Mouse (Mus musculus): Measurements from ENCODE around the gene Dact3.

Gene Dact3

DNA sequence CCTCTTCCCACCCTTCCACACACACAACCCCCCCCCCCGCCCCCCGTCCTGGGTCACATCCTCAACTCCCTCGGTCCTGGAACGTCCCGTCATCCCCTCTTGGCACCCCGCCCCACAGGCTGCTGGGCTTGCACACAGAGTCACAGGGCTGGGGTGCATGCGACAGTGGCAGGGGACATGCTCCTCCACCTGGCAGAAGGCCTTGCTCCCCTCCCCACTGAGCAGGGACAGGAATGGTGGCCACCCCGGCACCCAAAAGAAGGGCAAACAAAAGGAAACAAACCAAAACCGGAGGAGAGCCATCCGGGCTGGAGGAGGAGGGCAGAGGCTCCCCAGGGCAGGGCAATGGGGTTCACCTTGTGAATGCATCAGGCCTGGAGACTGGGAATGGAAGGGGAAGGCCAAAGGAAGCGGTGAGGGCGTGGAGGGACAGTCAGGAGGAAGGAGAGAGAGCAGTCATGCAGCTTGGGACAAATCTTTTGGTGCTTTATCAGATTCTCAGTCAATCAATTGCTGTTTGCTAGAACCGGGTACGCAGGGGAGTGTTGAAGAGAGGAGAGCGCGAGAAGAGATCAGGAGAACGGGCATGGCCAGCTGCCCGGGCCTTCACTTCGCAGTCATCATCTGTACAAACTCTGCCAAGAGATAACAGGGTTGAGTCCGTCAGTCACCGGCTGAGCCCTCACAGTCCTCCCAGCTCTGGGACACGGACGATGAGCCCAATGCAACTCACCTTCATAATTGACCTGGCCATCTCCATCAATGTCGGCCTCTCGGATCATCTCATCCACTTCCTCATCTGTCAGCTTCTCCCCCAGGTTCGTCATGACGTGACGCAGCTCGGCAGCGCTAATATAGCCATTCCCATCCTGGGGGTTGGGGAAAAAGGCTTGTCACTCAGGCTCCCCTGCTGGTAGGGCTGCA is 41.5 kb downstream of the Dact3 start:
- DNase-seq (ENCODE audit: low read depth, low spot score), result no peak

DNA sequence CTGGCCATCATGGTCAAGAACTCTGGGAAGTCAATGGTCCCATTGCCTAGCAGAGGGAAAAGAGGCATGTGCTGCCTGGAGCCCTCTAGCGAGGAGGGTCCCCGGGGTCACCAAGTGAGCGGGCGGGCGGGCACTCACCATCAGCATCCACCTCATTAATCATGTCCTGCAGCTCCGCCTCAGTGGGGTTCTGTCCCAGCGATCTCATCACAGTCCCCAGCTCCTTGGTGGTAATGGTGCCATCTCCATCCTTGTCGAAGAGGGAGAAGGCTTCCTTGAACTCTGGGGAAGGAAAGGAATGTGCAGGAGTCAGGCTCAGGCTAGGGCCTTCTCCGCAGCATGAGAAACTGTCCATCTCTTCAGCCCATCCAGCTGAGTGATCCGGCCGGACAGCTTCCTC is 42.3 kb downstream of the Dact3 start:
- no peak for DNase-seq (ENCODE audit: low read depth, low spot score)

DNA sequence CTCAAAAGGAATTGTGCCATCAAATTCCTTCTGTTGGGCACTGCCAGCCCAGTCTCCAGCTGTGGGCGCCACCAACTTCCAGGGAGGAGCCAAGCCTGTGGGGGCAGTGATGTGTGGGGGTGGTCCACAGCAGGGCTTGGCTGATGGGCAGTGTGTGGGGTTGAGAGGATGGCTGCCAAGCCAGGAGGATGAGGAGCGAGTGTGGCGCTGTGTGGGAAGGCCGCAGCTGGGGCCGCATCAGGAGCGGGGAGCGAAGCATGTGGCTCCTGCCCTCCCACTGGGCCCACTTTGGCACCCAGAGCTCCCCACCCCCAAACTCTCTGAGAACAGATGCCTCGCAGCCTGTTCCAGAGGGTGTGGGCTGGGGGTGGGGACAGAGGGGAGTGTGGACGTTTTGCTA is 42.9 kb downstream of the Dact3 start:
- no peak for DNase-seq (ENCODE audit: low read depth, low spot score)

DNA sequence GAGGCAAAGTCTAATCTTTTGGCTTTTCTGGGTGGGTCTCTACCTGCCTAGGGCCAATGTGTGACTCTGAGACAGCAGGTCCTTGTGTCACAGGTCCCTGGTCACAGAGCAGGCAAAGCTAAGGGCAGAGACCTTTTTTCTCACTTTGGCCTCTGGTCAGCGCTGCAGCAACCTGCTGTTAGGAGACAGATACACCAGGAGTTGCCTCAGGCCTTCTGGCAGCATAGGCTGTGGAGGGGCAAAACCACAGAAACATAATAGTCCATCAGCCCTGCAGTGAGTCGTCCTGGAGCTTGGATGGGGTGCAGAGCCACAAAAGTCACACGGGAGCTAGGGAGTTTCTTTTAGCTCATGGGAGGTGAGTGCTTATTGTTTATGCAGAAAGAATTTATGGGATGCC is 43.6 kb downstream of the Dact3 start:
- DNase-seq (ENCODE audit: low read depth, low spot score), result no peak

DNA sequence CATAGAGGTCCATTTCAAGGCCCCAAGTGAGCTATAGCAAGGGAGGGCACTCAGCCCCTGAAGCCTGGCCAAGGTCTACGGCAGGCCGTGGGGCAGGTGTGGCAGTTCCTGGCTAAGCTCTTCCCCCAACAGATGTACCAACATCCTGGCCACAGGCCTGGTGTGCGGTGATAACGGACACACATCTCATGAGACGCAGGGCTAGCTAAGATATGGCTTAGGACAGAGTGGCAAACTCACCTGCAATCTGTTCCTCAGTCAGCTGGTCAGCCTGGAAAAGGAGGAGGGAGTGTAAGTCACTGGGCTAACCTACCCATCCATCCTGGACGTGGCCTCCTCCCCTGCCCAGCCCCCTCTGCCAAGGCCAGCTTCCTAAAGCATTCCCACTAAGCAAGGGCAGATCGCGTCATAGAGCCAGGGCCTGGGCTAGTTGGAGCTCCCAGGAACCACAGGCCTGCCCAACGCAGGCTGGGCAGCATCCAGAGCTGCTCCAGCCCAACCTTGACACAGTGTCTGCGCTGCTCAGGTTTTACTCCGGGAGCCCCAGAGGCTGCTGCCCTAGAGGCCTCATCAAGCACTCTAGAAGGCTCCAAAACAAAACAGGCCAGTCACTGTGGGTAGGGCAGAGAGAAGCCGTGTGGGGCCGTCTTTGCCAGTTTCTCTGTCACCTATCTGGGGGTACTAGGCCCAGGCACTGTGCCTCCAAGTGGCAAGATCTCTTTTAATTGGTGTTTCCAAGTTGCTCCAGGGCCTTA is 44.5 kb downstream of the Dact3 start:
- no peak for DNase-seq (ENCODE audit: low read depth, low spot score)

DNA sequence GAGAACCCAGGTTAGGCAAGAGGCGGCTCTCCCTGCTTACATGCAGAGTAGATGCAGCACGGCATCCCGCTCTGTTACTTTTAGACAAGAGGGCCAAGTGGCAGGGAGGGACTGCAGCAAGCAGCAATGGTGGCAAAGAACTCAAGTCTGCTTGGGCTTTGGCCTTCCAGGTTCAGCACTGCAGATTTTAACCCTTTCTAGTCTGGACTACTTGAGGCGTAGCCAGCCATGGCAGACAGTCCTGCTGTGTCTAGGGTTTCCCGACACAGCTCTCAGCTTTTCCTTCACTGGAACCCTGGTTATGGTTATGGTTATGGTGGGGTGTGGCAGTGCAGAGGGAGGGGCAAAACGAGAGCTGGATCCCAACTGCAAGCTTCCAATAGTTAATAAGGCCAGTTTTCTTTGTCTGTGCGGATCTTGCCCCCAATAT is 45.0 kb downstream of the Dact3 start:
- DNase-seq (ENCODE audit: low read depth, low spot score), result no peak

DNA sequence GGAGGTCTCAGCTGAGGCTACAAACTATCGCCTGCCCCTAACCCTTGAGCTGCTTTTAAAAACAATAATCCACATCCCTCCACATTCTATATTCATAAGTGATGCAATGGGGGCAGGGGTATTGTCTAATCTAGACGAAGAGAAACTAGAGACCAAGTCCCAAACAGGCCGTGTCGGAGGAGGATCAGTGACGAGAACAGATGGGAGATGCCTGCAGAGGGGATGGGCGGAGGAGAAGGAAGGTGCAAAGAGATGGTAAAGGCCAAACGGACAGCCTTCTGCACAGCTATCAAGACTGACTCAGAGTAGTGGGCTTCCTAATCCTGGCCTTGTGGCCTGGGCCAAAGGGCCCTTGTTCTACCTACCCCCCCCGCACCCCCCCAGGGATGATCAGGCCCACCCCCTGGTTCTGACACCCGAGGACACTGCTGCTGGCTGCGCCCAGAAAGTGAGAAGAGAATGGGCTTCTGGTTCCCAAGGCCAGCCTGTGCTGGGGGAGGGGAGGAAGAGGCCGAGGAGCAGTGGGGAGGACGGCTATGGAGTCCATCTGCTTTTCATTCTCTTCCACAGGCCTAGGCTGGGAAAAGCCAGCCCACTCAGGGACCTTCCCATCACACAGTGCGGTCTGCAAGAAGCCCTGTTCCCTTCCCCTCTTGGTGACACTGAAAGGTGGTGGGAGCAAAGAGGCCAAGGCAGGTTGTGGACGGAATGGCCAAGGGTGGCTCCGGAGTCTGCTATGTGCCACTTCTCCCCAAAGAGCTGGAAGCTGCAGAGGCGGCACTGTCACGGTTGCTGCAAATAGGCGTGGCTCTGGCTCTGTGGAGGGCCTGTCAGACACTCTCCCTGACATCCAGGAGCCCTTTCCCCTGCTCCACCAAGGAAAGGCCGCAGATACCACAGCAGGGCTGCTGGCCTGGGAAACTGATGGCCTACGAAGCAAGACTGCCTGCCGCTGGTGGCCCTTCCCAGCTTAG is 46.0 kb downstream of the Dact3 start:
- no peak for DNase-seq (ENCODE audit: low read depth, low spot score)

DNA sequence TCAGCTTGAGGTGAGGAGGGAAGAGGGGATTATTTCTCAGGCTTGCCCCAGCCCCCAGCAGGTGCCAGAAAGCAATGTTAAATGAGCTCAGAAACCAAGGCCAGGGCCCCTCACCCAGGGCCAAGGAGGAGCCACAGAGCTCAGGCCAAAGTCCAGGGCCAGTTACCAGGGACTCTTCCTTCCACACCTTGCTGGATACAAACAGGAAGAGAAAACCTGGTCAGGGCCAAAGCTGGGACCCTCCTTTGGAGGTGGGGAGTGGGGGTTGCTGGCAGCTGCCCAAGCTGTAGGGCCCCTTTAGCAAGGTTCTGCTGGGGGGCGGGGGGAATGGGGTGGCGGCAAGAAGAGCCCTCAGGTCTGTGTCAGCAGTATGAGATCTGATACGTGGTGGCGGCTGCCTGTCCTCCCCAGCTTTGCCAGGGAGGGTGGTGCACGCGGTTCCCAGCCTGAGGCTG is 46.8 kb downstream of the Dact3 start:
- DNase-seq (ENCODE audit: low read depth, low spot score), result no peak

DNA sequence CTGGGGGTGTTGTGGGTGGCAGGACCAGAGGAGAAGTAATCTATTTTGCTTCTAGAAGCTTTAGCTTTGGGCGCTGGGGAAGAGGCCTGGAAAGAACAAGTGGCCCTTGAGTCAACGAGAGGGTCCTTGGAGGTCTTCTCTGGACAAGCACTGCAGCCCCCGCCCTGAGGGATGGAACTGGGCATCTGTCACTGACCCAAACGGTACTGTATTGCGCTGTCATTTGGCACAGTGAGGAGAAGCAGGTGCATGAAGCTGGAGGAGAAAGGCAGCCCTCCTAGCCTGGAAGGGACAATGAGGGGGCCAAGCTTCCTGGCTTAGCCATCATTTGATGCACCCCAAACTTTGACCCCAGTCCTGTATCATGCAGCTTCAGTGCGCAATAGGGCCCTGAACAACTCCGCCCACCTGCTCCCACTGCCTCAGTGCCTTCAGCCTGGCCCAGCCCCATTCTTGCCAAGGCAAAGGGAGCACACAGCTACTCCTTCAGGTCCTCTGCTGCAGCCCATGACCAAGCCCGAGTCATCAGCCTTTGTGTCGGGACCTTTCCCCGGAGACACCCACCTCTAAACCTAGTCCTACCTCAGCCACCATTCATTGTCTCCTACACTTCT is 47.4 kb downstream of the Dact3 start:
- no peak for DNase-seq (ENCODE audit: low read depth, low spot score)

DNA sequence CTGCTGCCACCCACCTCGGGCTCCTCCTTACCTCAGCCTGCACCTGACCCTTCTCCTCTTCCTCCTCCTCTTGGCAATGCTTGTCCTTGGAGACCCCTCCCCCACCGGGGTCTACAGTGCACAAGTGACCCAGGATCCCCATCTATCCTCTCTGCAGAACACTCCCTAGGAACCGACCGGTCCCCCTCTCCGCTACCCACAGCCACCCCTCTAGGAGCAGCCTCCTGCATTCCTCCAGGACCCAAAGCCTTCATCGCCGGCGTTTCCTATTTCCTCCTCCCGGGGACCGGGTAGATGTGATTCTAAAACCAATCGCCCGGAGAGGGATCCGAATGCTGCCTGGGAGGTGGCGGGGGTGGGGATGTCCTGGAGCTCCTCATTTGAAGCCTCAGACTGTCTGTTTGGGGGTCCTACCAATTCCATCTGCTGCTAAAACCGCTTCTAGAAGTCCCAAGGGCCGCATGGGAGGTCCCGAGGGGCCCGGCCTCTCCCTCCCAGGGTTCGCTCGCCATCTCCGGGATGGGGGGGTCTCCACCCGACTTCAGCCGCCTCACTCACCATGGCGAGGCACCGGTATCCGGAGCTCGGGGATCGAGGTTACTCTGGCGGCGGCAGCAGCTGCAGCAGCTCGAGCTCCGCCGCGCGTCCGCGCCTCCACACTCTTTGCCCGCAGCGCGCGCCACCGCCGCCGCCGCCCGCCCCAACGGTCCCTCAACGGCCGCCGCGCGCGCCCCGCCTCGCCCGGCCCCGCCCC is 48.3 kb downstream of the Dact3 start:
- no peak for DNase-seq (ENCODE audit: low read depth, low spot score)

DNA sequence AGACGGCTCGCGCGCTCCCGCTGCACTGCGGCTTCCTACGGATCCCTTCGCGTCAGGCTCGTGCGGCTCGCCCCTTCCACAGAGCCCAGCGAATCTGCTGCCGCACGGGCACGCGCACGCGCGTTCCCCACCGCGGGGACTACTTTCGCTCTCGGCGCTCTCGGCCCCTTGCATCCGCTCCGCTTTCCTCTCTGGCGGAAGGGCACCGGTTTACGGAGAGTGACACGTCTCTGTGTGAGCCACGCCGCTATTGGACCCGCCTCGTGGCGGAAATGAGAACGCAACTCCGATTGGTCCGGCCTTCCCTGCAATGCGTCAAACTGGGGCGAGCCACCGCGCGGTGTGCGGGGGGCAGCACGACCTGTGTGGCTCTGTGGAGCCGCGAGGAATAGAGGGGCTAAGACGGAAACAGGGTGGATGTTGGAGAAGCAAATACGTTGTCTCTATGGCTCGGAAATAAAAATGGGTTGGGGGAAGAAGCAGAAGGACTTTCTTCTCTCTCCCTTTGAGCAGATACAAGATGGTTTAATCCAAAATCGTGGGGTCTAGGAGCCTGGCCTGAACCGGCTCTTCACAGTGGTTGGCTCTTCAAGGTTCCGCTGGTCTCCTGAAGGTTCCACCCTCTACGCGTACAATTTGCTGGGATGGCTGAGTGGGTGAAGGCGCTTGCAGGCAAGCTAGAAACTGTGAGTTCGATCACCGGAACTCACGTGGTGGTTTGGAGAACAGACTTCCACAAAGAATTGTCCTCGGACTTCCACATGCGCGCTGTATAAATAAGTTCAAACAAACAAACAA is 49.1 kb downstream of the Dact3 start, which contains the start of gene Calm3:
TSS of gene Calm3 (minus strand) at position 78 of the 798 bp plus-strand sequence.
- DNase-seq (ENCODE audit: low read depth, low spot score), result peak; percentile 98

DNA sequence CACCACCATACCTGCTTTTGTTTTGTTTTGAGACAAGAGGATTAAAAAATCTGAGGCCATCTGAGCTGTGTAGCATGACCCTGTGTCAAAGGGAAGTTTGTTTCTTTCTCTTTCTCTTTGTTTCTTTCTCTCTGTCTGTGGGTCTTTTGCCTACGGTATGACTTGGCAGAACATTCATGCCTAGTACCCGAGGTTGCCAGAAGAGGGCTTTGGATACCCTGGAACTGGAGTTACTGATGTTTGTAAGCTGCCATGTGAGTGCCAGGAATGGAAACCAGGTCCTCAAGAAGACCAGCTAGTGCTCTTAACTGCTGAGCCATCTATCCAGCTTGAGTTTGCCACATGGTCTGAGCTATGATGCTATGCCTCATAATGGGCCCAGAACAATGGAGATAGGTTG is 53.2 kb downstream of the Dact3 start:
- DNase-seq (ENCODE audit: low read depth, low spot score), result no peak

DNA sequence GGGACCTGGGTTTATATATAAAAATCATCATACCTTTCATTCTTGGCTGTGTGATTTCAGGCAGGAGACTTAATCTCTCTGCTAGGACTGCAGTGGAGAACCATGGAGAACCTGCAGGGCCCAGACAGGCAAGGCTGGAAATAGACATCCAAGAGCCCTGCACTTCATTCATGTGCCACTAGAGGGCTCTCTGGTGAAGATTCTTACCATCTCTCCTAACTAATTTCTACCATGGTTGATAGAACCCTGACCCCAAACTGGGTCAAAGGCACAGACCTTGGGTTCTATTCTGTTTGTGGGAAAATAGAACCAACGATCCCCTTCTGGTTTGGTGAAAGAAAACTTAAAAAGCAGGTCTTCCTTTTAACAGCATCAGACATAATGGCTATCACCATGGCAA is 55.7 kb downstream of the Dact3 start:
- DNase-seq (ENCODE audit: low read depth, low spot score), result peak; percentile 64

DNA sequence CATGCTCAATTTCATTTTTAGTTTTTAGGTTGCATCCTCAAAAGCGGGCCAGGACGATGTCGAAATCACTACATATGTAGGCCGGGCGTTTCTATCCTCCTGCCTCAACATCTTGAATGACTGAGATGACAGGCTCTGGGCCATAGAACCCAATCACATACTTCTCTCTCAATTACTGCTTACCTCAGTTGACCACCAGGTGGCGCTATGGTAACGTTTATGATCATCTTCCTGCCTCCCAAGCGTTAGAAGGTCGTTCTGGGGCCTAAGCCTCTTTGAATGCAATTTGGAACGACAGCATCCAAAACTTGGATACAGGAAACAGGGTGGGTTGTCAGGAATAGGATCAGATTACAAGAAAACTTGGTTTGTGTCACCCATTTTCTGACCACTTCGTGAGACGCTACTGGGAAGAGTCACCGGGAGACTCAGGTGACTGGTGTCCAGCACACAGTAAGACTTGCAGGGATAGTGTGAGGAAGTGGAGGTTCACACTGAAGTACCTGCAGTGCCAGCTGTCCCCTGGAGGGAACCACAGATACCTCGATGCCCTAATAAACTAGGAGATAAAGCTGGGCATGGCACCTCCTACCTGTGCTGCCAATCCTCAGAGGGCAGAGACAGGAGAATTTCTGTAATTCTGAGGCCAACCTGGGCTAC is 57.0 kb downstream of the Dact3 start:
- peak; percentile 79 for DNase-seq (ENCODE audit: low read depth, low spot score)

DNA sequence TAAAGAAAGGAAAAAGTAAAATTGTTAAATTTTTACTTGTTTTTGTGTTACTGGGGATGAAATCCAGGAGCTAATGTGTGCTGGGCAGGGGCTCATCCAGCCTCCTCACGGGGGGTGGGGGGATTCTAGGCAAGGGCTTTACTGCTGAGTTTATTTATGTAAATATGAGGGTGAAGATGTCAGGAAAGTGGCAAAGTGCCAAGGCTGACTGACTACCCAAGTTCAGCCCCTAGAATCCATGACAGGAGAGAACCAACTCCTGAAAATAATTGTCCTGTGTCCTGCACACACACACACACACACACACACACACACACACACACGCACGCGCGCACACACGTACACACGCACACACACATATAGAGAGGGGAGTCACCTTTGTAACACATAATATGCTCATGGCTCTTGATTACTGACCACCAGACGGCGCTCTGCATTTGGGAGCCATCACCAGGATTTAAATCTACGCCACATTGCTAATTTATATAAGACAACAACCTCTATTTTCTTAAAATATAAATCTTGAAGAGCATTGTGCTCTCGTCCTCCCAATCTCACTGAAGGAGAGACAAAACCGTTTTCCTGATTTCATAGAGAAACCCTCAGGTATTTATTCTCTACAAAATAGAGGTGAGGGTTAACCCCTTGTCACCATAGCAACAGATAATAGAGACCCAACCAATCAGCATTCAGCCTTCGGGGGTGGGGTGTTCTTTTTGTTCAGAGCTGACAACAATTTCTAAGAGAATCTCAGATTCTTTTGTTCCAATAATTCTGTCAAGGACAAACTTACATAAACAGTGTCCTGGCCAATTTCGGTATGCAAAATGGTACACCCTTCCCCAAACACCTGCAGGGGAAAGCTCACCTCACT is 57.8 kb downstream of the Dact3 start:
- no peak for DNase-seq (ENCODE audit: low read depth, low spot score)
